Mouse (Mus musculus): ENCODE data around the gene Dnal1. TPM values are rescaled to one million over a fixed set of nuclear protein-coding genes. Genes with fewer than 3 reads are reported as not detected.
"Not testable (repeated sequence)": the region's sequence is repeated elsewhere in the genome, so short reads cannot be mapped to it uniquely, and the experiment has no call there.

The Dnal1 gene
- 4.1 and 6.7 TPM in 2 replicates for polyA plus RNA-seq (2016; fragmentation: Nextera tagmentation; extraction: Ambion mirVana)

DNA sequence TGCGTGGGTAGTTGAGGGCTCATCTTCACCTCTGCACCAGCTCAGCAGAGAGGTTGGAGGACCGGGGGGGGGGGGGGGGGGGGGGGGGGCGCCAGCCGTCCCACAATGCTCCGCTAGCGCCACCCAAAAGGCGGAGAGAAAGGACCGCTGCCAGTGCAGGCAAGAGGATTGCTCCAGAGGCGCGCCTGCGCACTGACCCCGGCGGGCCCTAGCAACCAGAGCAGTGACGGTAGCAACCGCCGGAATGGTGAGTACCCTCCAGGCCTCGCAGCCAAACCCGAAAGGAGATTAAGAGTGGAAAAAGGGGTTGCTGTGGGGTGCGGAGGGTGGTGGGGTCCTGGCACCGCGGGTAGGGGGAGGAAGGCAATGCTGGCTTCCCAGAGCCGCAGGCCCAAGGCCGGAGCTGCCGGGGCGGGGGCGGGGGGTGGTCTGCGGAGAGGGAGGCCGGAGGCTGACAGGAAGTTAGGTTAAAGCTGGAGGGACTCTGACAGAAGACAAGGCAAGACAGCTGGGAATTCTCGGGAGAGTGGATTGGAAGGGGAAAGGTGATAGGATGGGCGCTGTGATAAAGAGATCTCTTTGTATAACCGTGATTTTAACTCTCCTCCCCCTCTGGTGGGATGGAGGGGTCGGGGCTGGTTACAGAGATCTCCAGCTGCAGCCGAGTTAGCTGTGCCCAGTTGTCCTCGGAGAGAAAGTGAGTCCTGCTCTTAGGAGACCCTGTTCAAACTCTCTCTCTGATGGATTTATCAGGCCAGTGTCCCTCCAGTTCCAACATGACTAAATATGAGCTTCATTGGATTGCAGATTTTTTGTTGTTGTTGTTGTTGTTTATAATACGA lies at the start of gene Dnal1:
Dnal1 (plus strand) TSS at position 214 of the 842 bp plus-strand sequence.
- Histone ChIP-seq H3K9me3 (no peaks in the 10 kb centered on the region), H3K36me3 (replicated peaks) (no peaks in the 10 kb centered on the region), H3K4me1 (peaks cover 11% of the 10 kb centered on the region), H3K4me3 (peak within 1 kb of the TSS; percentile 84), H3K27me3 (replicated peaks; ENCODE audit: low read depth, poor library complexity, severe bottlenecking) (no peaks in the 10 kb centered on the region), H3K27ac (replicated peaks) (peak within 1 kb of the TSS; percentile 84)
- peak; percentile 96 for DNase-seq (ENCODE audit: low spot score)
- 2% methylated on average over 32 of the region's 35 CpGs for WGBS

DNA sequence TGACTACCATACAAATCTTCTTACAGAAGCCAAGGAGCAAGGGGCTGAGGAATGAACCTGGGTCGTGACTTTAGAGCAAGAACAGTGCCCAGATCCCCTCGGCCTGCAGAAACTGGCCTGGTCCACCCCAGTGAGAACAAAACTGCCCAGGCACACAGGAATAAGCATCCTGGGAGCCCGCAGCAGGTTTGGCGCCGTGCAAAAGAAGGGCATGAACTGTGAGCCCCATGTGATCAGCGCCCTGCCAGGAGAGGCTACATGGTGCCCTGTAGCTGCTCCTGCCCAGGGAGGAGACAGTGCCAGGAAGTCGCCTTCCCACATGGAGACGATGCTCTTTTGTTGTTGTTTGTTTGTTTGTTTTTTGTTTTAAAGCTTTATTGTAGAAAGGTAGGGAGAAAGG lies 49.5 kb upstream of the Dnal1 start:
- no peak overlapping the region for H3K4me3 ChIP-seq
- H3K4me1 ChIP-seq, result peaks cover 6% of the 10 kb centered on the region; the same call in 1 of the 2 replicates
- H3K9me3 ChIP-seq, result no peaks in the 10 kb centered on the region
- no peaks in the 10 kb centered on the region for H3K36me3 ChIP-seq (replicated peaks)
- 74% methylated on average over 8 of the region's 8 CpGs for WGBS
- H3K27ac ChIP-seq (replicated peaks), result no peak overlapping the region
- no peak for DNase-seq (ENCODE audit: low spot score)
- H3K27me3 ChIP-seq (replicated peaks; ENCODE audit: low read depth, poor library complexity, severe bottlenecking), result peaks cover 32% of the 10 kb centered on the region

DNA sequence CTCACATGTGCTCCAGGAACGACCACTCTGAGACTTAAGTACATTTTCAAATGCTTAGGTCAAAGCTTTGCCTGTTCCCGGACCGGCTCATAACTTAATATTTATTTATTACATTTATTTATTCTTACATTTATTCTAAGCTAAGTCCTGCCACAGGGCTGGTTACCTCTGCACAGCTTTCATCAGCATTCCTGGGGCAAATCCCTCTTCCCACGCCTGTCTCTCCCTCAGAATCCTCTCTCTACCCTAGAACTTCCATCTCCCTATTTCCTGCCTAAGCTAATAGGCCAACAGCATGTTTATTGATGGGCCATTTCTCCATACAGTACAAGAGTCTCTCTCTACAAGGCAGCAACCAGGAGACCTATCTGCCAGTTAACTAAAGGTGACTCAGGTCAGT lies 46.4 kb upstream of the Dnal1 start:
- H3K27ac ChIP-seq (replicated peaks), result no peak overlapping the region
- no peaks in the 10 kb centered on the region for H3K9me3 ChIP-seq
- H3K4me1 ChIP-seq, result peaks cover 9% of the 10 kb centered on the region; the same call in 1 of the 2 replicates
- 91% methylated on average over 4 of the region's 4 CpGs for WGBS
- no peaks in the 10 kb centered on the region for H3K36me3 ChIP-seq (replicated peaks)
- H3K4me3 ChIP-seq, result no peak overlapping the region
- no peak for DNase-seq (ENCODE audit: low spot score)
- H3K27me3 ChIP-seq (replicated peaks; ENCODE audit: low read depth, poor library complexity, severe bottlenecking), result peaks cover 55% of the 10 kb centered on the region

DNA sequence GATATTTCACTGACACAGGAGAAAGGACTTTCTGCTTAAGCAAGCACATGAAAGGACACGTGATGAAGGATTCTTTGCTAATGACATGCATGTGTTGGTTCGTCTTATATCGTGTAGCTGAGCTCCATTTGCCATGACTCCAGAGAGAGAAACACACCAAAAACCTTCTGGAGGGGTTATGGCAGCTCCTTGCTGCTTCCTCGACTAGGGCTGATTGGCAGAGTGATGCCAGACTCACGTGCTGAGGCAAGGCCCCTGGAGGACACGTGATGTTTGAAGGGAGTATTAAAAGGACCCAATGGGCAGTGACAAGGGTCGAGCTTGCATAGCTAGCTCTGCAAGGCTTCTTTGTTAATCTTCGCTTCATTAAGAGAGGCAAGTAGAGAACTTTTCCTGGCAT lies 45.9 kb upstream of the Dnal1 start:
- DNase-seq (ENCODE audit: low spot score), result no peak
- peaks cover 55% of the 10 kb centered on the region for H3K27me3 ChIP-seq (replicated peaks; ENCODE audit: low read depth, poor library complexity, severe bottlenecking)
- WGBS, result 66% methylated on average over 8 of the region's 8 CpGs
- no peaks in the 10 kb centered on the region for H3K9me3 ChIP-seq
- no peak overlapping the region for H3K4me3 ChIP-seq
- H3K27ac ChIP-seq (replicated peaks), result no peak overlapping the region
- H3K4me1 ChIP-seq, result peaks cover 9% of the 10 kb centered on the region; the same call in 1 of the 2 replicates
- no peaks in the 10 kb centered on the region for H3K36me3 ChIP-seq (replicated peaks)

DNA sequence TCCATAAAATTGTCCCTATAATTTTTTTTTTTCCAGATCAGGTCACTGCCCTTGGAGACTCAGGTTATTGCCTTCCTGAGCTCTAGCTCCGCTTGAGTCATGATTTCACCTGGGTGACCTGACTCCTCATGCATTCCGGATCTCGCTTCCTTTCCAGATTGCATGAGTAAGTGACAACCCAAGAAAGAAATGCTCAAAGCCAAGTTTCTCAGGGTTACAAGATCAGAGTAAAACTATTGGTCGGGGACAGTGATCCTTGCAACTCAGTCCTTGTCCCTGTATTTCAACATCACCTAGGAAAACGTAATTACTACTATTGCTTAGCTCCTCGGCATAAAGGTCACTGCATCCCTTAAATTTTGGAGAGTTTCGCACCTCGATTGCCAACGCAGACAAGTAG lies 45.2 kb upstream of the Dnal1 start, which contains the start of gene Acot5:
Acot5 (plus strand) TSS at position 340 of the 400 bp plus-strand sequence.
- no peaks in the 10 kb centered on the region for H3K36me3 ChIP-seq (replicated peaks)
- 55% methylated on average over 9 of the region's 9 CpGs for WGBS
- no peaks in the 10 kb centered on the region for H3K9me3 ChIP-seq
- H3K27ac ChIP-seq (replicated peaks), result no peak within 1 kb of the TSS
- H3K27me3 ChIP-seq (replicated peaks; ENCODE audit: low read depth, poor library complexity, severe bottlenecking), result peaks cover 55% of the 10 kb centered on the region
- DNase-seq (ENCODE audit: low spot score), result no peak
- H3K4me1 ChIP-seq, result peaks cover 9% of the 10 kb centered on the region; the same call in 1 of the 2 replicates
- peak within 1 kb of the TSS; percentile 54 for H3K4me3 ChIP-seq

DNA sequence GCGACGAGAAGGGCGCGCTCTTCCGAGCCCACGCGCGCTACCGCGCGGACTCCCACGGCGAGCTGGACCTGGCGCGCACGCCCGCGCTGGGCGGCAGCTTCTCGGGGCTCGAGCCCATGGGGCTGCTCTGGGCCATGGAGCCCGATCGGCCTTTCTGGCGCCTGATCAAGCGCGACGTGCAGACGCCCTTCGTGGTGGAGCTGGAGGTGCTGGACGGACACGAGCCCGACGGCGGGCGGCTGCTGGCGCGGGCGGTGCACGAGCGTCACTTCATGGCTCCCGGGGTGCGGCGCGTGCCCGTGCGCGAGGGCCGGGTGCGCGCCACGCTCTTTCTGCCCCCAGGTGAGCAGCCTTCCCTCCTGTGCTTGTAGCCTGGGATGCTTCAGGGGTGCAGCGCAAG lies 44.6 kb upstream of the Dnal1 start:
- H3K27ac ChIP-seq (replicated peaks); H3K36me3 ChIP-seq (replicated peaks); H3K4me1 ChIP-seq; DNase-seq (ENCODE audit: low spot score); H3K9me3 ChIP-seq: not testable (repeated sequence)
- Histone ChIP-seq H3K4me3 (peak overlapping the region; percentile 54), H3K27me3 (replicated peaks; ENCODE audit: low read depth, poor library complexity, severe bottlenecking) (peaks cover 55% of the 10 kb centered on the region)
- WGBS, result 3% methylated on average over 51 of the region's 52 CpGs

DNA sequence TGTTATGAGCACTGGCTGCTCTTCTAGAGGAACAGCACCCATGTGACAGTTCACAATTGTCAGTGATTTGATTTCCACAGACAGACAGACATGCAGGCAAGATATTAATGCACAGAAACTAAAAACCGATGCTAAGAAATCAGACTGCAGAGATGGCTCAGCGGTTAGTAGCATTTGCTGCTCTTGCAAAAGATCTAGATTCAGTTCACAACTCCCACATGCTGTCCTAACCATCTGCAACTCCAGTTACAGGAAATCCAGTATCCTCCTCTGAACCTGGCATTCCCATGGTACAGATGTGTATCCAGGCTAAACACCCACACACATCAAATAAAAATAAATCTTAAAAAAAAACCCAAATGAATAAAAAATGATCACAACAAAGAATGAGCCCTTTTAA lies 42.5 kb upstream of the Dnal1 start:
- no peaks in the 10 kb centered on the region for H3K36me3 ChIP-seq (replicated peaks)
- no peak overlapping the region for H3K4me3 ChIP-seq
- H3K27ac ChIP-seq (replicated peaks), result no peak overlapping the region
- H3K4me1 ChIP-seq, result peaks cover 9% of the 10 kb centered on the region; the same call in 1 of the 2 replicates
- H3K9me3 ChIP-seq, result no peaks in the 10 kb centered on the region
- 88% methylated on average over 2 of the region's 2 CpGs for WGBS
- no peak for DNase-seq (ENCODE audit: low spot score)
- H3K27me3 ChIP-seq (replicated peaks; ENCODE audit: low read depth, poor library complexity, severe bottlenecking), result peaks cover 52% of the 10 kb centered on the region

DNA sequence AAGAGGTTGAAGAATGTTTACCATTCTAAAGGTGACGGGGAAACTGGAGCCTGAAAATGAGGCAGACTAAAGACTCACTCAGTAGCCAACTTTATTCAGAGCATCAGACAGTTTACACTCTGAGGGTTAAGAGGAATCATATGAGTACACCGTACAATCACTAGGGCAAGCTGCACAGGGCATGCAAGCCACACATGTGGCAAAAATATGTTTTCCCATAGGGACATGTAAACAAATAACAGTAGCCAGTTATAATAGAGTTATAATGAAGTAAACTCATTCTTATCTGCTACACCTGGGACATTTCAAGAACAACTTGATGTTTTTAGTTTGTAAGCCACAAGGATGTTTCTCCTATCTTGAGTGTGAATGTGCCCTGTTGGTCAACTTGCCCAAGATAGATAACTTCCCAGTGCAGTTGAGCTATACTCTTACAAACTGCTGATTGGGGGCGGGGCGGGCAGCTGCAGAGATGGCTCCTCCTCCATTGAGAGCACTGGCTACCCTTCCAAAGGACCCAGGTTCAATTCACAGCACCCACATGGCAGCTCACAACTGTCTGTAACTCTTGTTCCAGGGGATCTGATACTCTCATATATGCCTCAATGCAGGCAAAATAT lies 36.7 kb upstream of the Dnal1 start:
- Histone ChIP-seq H3K27me3 (replicated peaks; ENCODE audit: low read depth, poor library complexity, severe bottlenecking) (no peaks in the 10 kb centered on the region), H3K4me1 (no peaks in the 10 kb centered on the region), H3K4me3 (no peak overlapping the region), H3K36me3 (replicated peaks) (no peaks in the 10 kb centered on the region), H3K9me3 (no peaks in the 10 kb centered on the region), H3K27ac (replicated peaks) (no peak overlapping the region)
- WGBS, result 83% methylated on average over 4 of the region's 4 CpGs
- no peak for DNase-seq (ENCODE audit: low spot score)

DNA sequence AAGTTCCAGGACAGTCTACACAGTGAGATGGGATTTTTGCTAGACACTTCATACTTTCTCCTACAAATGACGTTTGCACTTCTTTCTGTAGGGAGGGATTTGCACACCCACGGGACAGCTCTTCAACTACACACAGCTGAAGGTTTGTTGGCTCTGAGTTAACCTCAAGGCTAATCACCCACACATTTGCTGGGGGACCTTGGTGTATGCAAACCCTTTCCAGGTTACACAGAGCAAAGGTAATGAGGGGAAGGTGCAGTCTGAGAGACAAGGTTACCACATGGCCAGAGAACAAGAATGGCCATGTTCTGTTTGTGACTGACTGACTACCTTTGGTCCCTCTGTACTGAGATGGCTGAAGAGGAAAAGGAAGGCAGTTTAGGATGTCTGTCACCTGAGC lies 30.3 kb upstream of the Dnal1 start:
- no peak overlapping the region for H3K27ac ChIP-seq (replicated peaks)
- no peak overlapping the region for H3K4me3 ChIP-seq
- no peaks in the 10 kb centered on the region for H3K36me3 ChIP-seq (replicated peaks)
- H3K27me3 ChIP-seq (replicated peaks; ENCODE audit: low read depth, poor library complexity, severe bottlenecking), result no peaks in the 10 kb centered on the region
- no peaks in the 10 kb centered on the region for H3K4me1 ChIP-seq
- WGBS, result 93% methylated on average over 2 of the region's 2 CpGs
- no peak for DNase-seq (ENCODE audit: low spot score)
- H3K9me3 ChIP-seq, result peaks cover 3% of the 10 kb centered on the region; the same call in 1 of the 2 replicates

DNA sequence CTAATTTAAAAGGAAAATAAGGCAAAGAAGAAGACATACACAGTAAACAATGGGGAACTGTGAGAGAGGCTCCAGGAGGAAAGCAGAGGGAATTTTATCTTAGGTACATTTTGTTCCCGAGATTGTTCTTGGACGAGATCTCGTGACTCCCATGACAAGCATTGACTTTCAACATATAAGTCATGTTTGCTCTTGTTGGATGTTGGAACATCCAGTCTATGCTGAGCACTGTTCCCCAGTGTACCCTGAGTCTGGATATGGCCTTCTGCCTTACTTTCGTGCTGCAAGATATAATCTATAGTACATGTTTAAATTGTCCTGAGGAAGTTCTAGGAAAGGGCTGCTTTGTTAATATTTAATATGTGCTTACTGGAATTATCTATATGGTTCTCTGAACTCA lies 29.6 kb upstream of the Dnal1 start:
- no peaks in the 10 kb centered on the region for H3K4me1 ChIP-seq
- WGBS, result 91% methylated on average over 4 of the region's 4 CpGs
- no peaks in the 10 kb centered on the region for H3K27me3 ChIP-seq (replicated peaks; ENCODE audit: low read depth, poor library complexity, severe bottlenecking)
- H3K9me3 ChIP-seq, result peaks cover 8% of the 10 kb centered on the region; the same call in 1 of the 2 replicates
- no peak overlapping the region for H3K27ac ChIP-seq (replicated peaks)
- DNase-seq (ENCODE audit: low spot score), result no peak
- H3K36me3 ChIP-seq (replicated peaks), result no peaks in the 10 kb centered on the region
- no peak overlapping the region for H3K4me3 ChIP-seq

DNA sequence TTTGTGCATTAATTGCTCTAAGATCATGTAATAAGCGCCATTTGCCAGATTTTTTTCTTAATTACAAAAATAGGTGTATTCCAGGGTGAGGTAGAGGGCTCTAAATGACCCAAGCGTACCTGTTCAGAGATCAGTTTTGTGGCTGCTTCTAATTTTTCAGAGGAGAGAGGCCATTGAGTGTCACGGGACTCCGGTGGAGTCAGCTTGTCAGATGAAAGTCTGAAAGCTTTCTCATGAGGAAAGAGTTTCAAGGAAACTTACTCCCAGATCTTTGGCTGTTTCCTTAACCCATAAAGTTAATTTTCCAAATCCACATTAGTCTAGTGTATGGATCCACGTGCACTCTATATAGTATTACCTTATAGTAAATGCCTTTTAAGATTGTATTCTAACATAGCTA lies 19.5 kb upstream of the Dnal1 start:
- not testable (repeated sequence) for H3K27ac ChIP-seq (replicated peaks); H3K4me3 ChIP-seq; H3K4me1 ChIP-seq; DNase-seq (ENCODE audit: low spot score); H3K27me3 ChIP-seq (replicated peaks; ENCODE audit: low read depth, poor library complexity, severe bottlenecking); H3K36me3 ChIP-seq (replicated peaks)
- H3K9me3 ChIP-seq, result peaks cover 41% of the 10 kb centered on the region
- WGBS, result 89% methylated on average over 5 of the region's 5 CpGs

DNA sequence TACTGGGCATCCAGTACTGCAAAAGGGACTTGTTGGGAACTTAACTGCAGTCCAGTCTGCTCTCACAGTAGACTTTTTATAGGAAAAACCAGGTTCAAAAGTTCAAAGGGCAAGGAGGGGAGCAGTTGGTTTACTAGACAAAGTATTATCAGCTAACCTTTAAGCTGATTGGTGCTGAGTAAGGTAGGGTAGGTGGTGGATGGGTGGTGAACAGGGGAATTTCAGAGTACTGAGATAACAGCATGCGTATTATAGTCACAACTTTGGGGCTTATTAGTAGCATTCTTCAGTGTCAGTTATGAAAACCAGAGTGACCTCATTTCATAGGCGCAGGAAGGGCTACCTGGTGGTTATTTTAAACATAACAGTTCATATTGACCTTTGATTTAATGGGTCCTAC lies 14.6 kb upstream of the Dnal1 start:
- Histone ChIP-seq H3K4me3 (no peak overlapping the region), H3K4me1 (0 out of 2 replicates have a peak, but pooled peaks cover 5% of the 10 kb centered on the region), H3K9me3 (peaks cover 7% of the 10 kb centered on the region), H3K27me3 (replicated peaks; ENCODE audit: low read depth, poor library complexity, severe bottlenecking) (peaks cover 6% of the 10 kb centered on the region; the same call in 1 of the 2 replicates), H3K27ac (replicated peaks) (no peak overlapping the region), H3K36me3 (replicated peaks) (no peaks in the 10 kb centered on the region)
- 93% methylated on average over 2 of the region's 2 CpGs for WGBS
- DNase-seq (ENCODE audit: low spot score), result no peak

DNA sequence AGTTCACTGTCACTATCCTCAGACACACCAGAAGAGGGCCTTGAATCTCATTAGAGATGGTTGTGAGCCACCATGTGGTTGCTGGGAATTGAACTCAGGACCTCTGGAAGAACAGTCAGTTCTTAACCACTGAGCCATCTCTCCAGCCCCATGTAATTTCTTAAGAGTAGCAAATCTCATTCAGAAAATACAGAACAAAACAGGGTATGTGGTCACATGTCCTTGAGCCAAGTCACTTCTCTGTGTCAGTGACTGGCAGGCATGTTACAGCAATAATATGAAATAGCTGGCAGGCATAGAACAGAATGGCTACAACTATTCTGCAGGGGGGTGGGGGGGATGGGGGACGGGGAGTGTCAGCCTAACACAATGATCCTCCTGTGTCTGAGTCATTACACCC lies 14.1 kb upstream of the Dnal1 start:
- H3K27ac ChIP-seq (replicated peaks), result no peak overlapping the region
- peak overlapping the region; percentile 66 for H3K4me3 ChIP-seq
- H3K27me3 ChIP-seq (replicated peaks; ENCODE audit: low read depth, poor library complexity, severe bottlenecking), result peaks cover 6% of the 10 kb centered on the region; the same call in 1 of the 2 replicates
- WGBS, result 63% methylated on average over 1 of the region's 1 CpGs
- H3K9me3 ChIP-seq, result peaks cover 7% of the 10 kb centered on the region
- H3K36me3 ChIP-seq (replicated peaks), result no peaks in the 10 kb centered on the region
- no peak for DNase-seq (ENCODE audit: low spot score)
- 0 out of 2 replicates have a peak, but pooled peaks cover 5% of the 10 kb centered on the region for H3K4me1 ChIP-seq

All from embryonic facial prominence, embryonic 10.5 days (tissue).